Mouse (Mus musculus): ENCODE measurements around the gene Ctnna3. TPM values are rescaled to one million over a fixed set of nuclear protein-coding genes. Genes with fewer than 3 reads are reported as not detected.
"Not testable (repeated sequence)": the region's sequence is repeated elsewhere in the genome, so short reads cannot be mapped to it uniquely, and the experiment has no call there.

The Ctnna3 gene
- total RNA-seq, 2 experiments from 2014 or later, result 2.1 to 3.5 TPM

DNA sequence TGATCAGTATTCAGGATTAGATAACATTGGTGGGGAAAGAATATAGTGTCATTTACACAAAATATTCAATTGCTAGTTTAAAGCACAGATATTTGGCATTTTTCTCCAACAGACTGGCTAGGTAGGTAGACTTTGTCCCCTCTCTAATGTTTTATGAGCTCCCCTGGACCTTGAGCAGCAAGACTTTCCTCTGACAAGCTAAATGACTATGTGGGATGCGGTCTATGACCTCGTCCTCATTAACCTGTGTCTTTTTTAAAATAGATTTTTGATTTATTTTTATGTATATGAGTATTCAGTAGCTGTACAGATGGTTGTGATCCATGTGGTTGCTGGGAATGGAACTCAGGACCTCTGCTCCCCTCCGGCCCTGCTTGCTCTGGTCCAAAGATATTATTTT is 1471.8 kb downstream of the Ctnna3 start:
- no peak for DNase-seq

DNA sequence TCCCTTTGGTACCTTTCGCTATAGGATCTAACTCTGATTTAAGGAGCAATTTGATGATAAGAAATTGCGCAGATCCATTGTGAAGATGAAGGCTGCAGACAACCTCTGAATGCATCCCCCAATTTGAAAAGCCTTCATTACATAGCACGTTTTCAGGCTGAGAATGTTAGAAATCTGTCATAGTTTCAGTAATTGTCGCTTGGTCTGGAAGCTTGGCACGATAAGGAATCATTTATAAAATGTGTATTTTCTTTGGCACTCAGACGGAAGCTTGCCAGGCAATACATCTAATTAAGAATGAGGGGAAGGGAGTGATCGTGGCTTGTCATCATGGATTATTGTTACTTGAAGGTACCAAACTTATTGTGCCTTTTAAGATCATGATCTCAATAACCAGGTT is 1511.1 kb downstream of the Ctnna3 start:
- DNase-seq, result no peak

DNA sequence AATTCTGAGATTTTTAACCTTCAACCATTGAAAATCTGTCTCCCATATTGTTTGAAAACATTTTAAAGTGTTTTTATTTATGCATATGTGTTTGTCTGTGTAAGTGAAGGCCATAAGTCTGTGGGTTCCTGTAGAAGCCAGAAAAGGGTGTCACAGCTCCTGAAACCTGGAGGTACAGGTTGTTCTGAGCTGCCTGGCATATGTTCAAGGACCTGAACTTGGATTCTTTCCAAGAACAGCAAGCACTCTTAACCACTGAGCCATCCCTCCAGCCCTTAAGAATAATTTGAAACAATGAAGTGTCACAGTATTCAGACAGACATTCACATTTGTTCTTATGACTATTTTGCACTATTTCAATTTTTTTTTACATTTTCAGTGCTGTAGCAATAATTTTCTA is 1528.5 kb downstream of the Ctnna3 start:
- DNase-seq, result no peak

DNA sequence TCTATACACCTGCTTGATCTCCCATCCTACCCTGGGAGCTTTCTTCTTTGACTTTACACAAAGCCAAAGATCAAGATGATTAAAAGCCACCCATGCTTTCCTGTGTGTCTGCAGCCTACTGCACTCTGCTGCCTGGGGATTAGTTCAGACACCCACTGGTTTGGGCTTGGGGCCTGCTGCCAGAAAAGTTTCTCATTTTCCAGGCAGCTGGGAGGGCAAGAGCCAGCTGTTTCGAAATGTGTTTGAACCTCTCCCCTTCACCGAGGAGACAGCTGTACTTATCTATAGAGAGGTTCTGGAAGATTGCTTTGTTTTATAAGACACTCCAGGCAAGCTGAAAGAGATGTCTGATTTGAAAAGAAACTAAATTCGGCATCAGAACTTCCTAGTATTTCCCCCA is 1563.0 kb downstream of the Ctnna3 start:
- no peak for DNase-seq

DNA sequence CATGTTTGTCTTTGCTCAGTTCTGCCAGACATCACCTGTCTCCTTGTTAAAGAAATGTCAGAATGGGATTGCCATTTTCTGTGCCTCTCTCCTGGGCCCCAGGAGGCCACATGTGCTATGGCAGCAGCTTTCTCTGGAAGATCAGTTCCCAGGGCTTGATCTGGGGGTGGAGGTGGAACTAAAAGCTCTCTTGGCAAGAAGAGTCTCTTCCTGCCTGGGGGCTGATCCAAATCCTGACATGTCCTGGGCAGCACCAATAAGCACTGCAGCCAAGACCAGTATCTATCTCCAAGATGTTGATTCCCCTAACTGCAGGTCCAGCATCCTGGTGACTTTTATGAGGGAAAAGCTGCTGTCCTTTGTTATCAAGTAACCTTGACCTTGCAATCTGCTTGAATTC is 1583.6 kb downstream of the Ctnna3 start:
- no peak for DNase-seq

DNA sequence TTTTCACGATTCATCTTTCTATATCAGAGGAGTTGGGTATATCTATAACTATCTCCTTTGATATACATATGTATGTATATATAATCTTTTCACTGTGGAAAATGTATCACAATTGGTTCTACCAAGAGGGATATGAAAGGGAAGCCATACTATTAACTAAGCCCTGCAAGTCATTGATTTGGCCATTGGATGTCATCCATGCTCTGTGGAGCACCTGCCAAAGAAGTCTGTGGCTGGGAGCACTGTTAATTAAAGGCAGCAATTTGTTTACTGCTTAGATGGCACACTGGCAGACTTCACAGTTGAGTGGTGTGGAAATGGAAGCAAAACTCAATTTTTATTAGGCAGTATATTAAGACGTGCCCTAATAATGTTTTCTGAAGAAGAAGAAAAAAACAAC is 1592.8 kb downstream of the Ctnna3 start:
- no peak for DNase-seq

DNA sequence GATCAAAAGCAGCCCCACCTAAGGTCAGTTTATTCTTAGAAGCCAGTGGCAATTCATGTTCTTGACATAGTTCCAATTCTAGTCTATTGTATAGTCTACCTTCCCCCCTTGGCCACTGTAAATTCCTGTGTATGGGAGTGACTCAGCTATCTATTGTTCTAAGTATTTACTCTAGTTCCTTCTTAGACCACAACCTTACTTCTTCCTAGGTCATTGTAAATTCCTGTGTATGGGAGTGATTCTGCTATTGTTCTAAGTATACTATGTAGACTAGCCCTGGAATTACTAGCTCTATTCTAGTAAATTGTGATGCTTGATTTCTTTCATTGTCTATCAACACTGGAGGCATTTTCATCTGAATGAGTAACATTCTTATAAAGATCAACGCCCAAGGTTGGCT is 1603.6 kb downstream of the Ctnna3 start:
- DNase-seq, result not testable (repeated sequence)

Other genes starting within 250 kb of the Ctnna3 start
- gene Mypn, start 226.1 kb upstream of the Ctnna3 start, total RNA-seq (2021), result 10 to 100 TPM in 1 of 2 experiments, 1 to 10 TPM in 1; 3.8 to 14.6 TPM
- 10 to 100 TPM; 76.3 to 89.6 TPM for gene Herc4, start 186.3 kb upstream of the Ctnna3 start, total RNA-seq (2021)
- gene Sirt1, start 48.4 kb upstream of the Ctnna3 start, total RNA-seq (2021), result 10 to 100 TPM; 17.3 to 17.5 TPM
- 10 to 100 TPM; 14.6 to 15.9 TPM for gene Dnajc12, start 47.7 kb upstream of the Ctnna3 start, total RNA-seq (2021)
- not detected for gene Gm7075, start 8.3 kb upstream of the Ctnna3 start, total RNA-seq (2021)

Data from adrenal gland, postnatal 10 days (tissue).